Mouse (Mus musculus) brown adipose tissue, adult 24 weeks (tissue): ENCODE measurements around the gene Ptcd1. TPM values are rescaled to one million over a fixed set of nuclear protein-coding genes. Genes with fewer than 3 reads are reported as not detected.
"Not testable (repeated sequence)": the region's sequence is repeated elsewhere in the genome, so short reads cannot be mapped to it uniquely, and the experiment has no call there.

Experiments
- H3K27ac ChIP-seq: fragments of 200-500 bp; replicated peaks from 2 replicates; pipeline ENCODE4 v1.5.1; 2012; ENCODE audit warnings: low read depth, mild to moderate bottlenecking, low read length
- H3K4me1 ChIP-seq: fragments of 200-500 bp; 2 replicates; pipeline ENCODE4 v1.6.1; 2012; ENCODE audit warnings: low read length, mixed read lengths; ENCODE audit not compliant: control insufficient read depth, insufficient read depth, insufficient read length
- H3K4me3 ChIP-seq: fragments of 200-500 bp; 2 replicates; pipeline ENCODE4 v1.5.1; 2012; ENCODE audit warnings: low read depth, mild to moderate bottlenecking, low read length, moderate library complexity; ENCODE audit not compliant: insufficient read depth
- polyA plus RNA-seq: library from polyadenylated mRNA; stranded (reverse); fragments of >200 nt; gene quantifications from 2 replicates; pipeline ENCODE4 v1.2.4, GENCODE M21; 2012; ENCODE audit not compliant: missing spikeins, insufficient read depth, insufficient read length

Ptcd1 gene
- polyA plus RNA-seq, 1 experiment: 17.8 TPM

DNA sequence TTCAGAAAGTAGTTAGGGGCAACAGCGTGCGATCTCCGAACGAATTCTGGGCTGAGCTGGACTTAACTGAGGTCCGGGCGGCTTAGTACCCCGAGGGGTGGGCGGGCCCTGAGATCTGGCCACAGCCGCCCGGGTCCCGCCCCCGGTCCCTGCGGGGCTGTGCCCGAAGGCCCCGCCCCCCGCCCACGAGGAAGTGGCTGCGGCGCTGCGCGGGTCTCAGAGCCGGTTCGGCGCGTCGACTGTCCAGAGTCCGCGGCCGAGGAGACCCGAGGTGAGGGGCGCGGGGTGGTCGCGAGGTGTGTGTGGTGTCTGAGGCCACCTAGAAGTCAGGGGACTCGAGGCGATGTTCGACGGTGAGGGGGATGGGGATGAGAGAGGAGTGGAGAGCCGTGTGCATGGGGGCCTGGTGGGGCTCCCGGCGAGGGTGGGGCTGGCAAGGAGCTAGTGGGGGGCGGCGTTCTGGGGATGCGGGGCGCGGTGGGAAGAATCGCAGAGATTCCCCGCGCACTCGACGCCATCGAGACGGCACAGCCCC lies 52.8 kb downstream of the Ptcd1 start, which contains the start of gene Arpc1b:
Arpc1b (plus strand) TSS at position 145 of the 535 bp plus-strand sequence.
- Histone ChIP-seq H3K4me1 (peaks cover 11% of the 10 kb centered on the region), H3K27ac (peak within 1 kb of the TSS; percentile 92), H3K4me3 (peak within 1 kb of the TSS; percentile 88)

DNA sequence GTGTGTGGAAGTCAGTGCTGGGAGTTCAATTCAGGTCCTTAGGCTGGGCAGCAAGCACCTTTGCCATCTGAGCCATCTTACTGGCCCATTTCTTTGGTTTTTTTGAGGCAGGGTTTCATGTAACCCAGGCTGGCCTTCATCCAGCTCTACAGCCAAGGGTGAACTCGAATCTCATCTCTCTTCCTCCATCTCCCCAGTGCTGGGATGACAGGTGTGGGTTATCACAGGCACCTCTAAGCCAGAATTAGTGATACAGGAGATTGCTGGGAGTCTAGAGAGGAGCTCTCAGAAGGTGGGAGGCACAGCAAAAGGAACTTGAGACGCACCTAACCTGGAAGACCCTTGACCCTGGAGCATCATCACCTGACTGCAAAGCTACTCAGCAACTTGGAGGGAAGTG lies 53.5 kb downstream of the Ptcd1 start:
- Histone ChIP-seq H3K4me1 (peaks cover 10% of the 10 kb centered on the region), H3K4me3 (peak overlapping the region; percentile 88), H3K27ac (no peak overlapping the region)

DNA sequence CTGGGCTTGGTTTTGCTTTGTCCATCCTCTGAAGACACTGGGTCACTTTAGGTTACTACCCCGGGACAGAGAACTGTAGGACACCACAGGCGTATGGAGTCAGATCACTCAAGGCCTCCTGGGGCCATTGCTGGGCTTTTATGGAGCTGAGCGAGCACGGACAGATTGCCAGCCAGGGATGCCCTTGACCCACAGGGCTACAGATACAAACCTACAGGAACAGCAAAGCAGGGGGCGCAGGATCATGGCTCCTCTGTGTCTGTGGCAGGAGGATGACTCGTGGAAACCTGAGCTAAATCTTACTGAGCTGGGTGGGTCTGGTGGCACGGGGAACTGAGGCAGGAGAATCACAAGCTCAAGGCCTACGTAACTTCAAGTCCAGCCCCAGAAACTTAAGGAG lies 54.3 kb downstream of the Ptcd1 start:
- peaks cover 5% of the 10 kb centered on the region; the same call in 1 of the 2 replicates for H3K4me1 ChIP-seq
- H3K4me3 ChIP-seq: no peak overlapping the region
- no peak overlapping the region for H3K27ac ChIP-seq

DNA sequence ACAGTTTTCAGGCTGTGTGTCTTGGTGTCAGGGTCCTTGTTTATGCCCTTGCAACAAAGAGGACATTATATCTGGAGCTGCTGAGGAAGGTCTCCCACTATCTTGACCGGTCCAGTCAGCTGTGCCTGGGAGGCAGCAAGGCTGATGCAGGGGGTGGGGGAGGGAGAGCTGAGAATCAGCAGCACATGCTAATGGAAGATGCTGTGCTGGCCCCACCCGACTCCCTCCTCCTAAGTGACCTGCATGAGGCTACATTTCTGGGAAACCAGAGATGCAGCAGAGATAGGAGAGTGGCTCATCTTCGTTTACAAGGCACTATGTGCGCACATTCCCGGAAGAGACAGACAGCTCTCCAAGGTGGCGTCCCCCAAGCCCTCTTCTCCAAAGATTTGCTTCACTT lies 56.5 kb downstream of the Ptcd1 start:
- no peaks in the 10 kb centered on the region for H3K4me1 ChIP-seq
- no peak overlapping the region for H3K27ac ChIP-seq
- H3K4me3 ChIP-seq: no peak overlapping the region

DNA sequence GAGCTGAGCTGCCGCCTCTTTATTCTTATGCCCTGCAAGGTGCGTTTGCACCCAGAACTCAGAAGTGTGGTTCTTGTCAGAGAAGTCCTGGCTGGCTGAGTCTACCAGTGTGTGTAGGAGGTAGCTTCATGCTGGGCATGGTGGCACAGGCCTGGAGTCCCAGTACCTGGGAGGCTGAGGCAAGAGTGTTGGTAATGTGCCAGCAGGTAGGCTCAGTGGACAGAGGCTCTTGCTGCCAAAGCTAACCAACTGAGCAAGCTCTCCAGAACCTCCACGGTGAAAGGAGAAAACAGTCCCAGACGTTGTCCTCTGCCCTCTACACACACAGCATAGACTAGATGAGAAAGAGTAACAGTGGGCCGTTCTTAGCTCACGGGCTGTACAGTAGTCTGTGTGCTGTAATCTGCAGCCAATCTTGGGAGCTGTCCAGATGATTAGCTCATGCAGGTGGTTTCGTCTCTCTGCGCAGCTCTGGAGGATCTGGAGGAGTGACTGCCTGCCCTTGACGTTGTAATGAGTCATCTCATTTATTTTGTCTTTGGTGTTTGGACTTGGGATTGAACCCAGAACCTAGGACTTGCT lies 61.1 kb downstream of the Ptcd1 start:
- Histone ChIP-seq H3K4me3 (no peak overlapping the region), H3K4me1 (no peaks in the 10 kb centered on the region), H3K27ac (no peak overlapping the region)

DNA sequence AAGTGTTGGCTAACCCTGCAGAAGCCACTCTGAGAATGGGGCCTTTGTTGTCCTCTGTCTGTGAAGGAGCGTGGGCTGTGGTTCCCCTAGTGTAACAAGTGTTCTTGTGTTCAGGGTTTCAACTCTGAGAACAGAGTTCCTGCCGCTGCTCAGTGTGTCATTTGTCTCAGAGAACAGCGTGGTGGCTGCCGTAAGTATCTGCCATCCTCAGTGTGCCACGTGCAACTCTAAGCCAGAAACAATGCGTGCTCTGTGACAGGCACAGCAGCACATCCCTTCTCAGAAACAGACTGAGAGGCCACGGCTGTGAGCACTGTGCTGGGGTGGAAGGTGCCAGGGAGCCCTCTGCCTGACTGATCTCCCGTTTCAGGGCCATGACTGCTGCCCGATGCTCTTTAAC lies 62.6 kb downstream of the Ptcd1 start:
- no peaks in the 10 kb centered on the region for H3K4me1 ChIP-seq
- H3K4me3 ChIP-seq: no peak overlapping the region
- H3K27ac ChIP-seq: no peak overlapping the region

DNA sequence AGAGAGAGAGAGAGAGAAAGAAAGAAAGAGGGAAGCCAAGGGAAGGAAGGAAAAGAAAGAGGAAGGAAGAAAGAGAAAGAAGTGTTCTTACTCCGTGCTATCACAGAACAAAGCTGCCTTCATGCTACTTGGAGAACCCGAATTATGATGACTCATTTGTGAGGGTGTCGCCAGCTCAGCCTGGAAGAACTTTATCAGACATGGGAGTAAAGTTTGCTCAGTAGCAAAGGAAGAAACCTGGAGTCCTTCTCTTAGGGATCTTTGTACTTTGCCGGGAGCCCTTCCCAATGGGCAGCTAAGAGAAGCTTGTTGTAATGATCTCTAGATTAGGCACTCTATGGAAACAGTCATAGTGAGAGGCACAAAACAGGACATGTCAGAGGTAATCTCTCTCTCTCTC lies 64.2 kb downstream of the Ptcd1 start:
- Histone ChIP-seq H3K4me3 (no peak overlapping the region), H3K4me1 (no peaks in the 10 kb centered on the region), H3K27ac (no peak overlapping the region)

DNA sequence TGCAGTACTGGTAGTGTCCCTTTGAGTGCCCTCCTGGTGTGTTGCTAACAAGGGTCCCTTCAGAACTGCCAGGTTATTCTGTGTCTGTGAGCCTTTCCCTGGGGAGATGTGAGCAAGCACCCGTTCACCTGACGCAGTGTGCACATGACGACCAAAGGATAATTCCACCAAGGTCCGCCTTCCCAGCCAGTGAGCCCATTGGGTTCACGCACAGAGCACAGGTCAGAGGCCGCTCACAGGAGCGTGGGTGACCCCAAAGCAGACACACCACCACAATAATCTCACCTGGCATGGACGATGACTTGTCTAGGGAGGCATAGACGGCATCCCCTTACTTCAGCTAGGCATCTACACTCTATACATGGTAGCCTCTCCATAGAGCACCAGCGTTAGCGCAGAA lies 65.5 kb downstream of the Ptcd1 start:
- not testable (repeated sequence) for H3K27ac ChIP-seq, H3K4me3 ChIP-seq, H3K4me1 ChIP-seq

DNA sequence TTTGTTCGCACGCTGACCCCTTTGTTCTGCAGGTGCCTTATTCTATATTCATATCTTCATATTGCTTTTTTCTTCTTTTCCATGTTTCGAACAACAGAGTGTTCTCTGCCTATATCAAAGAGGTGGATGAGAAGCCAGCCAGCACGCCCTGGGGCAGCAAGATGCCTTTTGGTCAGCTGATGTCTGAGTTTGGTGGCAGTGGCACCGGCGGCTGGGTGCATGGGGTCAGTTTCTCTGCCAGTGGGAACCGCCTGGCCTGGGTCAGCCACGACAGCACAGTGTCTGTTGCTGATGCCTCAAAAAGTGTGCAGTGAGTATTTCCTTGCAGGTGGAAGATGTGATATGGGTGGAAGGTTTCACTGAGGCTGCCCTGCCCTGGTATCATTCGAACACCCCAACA lies 65.9 kb downstream of the Ptcd1 start:
- H3K27ac ChIP-seq: no peak overlapping the region
- H3K4me1 ChIP-seq: no peaks in the 10 kb centered on the region
- no peak overlapping the region for H3K4me3 ChIP-seq

DNA sequence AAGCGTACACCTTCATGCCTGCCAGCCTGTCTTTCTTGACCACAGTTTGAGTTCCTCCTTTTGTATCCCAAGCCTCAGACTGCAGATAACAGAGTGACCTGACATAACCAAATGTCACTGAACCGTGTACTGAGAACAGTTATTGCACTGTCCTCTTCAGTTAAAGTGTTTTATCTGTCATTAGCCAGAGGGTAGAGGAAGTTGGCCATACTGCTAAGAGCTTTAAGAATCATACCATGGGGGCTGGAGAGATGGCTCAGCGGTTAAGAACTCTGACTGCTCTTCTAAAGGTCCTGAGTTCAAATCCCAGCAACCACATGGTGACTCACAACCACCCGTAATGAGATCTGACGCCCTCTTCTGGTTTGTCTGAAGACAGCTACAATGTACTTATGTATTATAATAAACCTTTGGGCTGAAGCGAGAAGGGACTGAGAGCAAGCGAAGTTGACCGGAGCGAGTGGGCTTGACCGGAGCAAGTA lies 68.5 kb downstream of the Ptcd1 start:
- no peak overlapping the region for H3K27ac ChIP-seq

More for the DNA sequence above, 68.5 kb downstream of the Ptcd1 start:
- Histone ChIP-seq H3K4me1 (no peaks in the 10 kb centered on the region), H3K4me3 (no peak overlapping the region)

Other genes starting within 250 kb of the Ptcd1 start
- 12.2 and 15.7 TPM in 2 replicates for gene Smurf1, start 201.3 kb downstream of the Ptcd1 start, polyA plus RNA-seq
- gene Gm4871, start 134.4 kb downstream of the Ptcd1 start, polyA plus RNA-seq: not detected in 2 replicates
- gene 1700018F24Rik, start 124.1 kb downstream of the Ptcd1 start, polyA plus RNA-seq: not detected in 2 replicates
- gene Arpc1a, start 83.3 kb downstream of the Ptcd1 start, polyA plus RNA-seq: 91.1 and 112 TPM in 2 replicates
- not detected in 2 replicates for gene Kpna7, start 83.1 kb downstream of the Ptcd1 start, polyA plus RNA-seq
- 77.2 and 84.9 TPM in 2 replicates for gene Arpc1b, start 52.9 kb downstream of the Ptcd1 start, polyA plus RNA-seq
- gene Pdap1, start 26.9 kb downstream of the Ptcd1 start, polyA plus RNA-seq: 75.0 and 96.2 TPM in 2 replicates
- 116 and 156 TPM in 2 replicates for gene Bud31, start 26.7 kb downstream of the Ptcd1 start, polyA plus RNA-seq
- 7.7 and 10.4 TPM in 2 replicates for gene Cpsf4, start 105 bp upstream of the Ptcd1 start, polyA plus RNA-seq
- gene Atp5j2, start 25.0 kb upstream of the Ptcd1 start, polyA plus RNA-seq: 3,242 and 3,801 TPM in 2 replicates
- 5.2 and 8.1 TPM in 2 replicates for gene Zkscan14, start 34.8 kb upstream of the Ptcd1 start, polyA plus RNA-seq
- gene Zkscan5, start 37.5 kb upstream of the Ptcd1 start, polyA plus RNA-seq: 9.5 and 10.1 TPM in 2 replicates
- 27.5 and 33.7 TPM in 2 replicates for gene Zfp655, start 64.6 kb upstream of the Ptcd1 start, polyA plus RNA-seq
- 2.7 and 4.0 TPM in 2 replicates for gene Zscan25, start 113.4 kb upstream of the Ptcd1 start, polyA plus RNA-seq
- gene Cyp3a57, start 178.2 kb upstream of the Ptcd1 start, polyA plus RNA-seq: not detected in 2 replicates